9 mouse cellular contexts compared by ENCODE assay signal in genomic region chr9:21016331-21017176, GRCm38 (mm10). TPM values are rescaled to one million over a fixed set of nuclear protein-coding genes. Genes with fewer than 3 reads are reported as not detected.
DNase-seq lines count a peak whose midpoint lies in the region; ATAC-seq and TF ChIP-seq lines count a peak whose summit lies in the region.
"Had no signal": no experiment of that assay in that cellular context is flagged by ENCODE, and none has a peak within 500 bp of the region (broad histone marks: within the 10 kb centered on the region; RNA-seq: fewer than 3 reads in every experiment).

No protein-coding gene starts in this region.

- H3K9ac ChIP-seq in kidney, embryonic 14.5 days (ENCODE audit: low read depth, low read length): no peak overlapping the region; the same call in 1 of the 2 replicates
- no peak overlapping the region for H3K9ac ChIP-seq in heart, postnatal 0 days (replicated peaks; ENCODE audit: low read depth, low read length)
- H3K9ac ChIP-seq in liver, embryonic 13.5 days: peak overlapping the region; percentile 59

- no peaks in the 10 kb centered on the region for H3K9me3 ChIP-seq in kidney, embryonic 14.5 days (ENCODE audit: control insufficient read depth, low read length)
- H3K9me3 ChIP-seq in G1E (replicated peaks): no peaks in the 10 kb centered on the region
- H3K9me3 ChIP-seq in heart, postnatal 0 days (replicated peaks; ENCODE audit: control insufficient read depth, low read length): no peaks in the 10 kb centered on the region
- H3K9me3 ChIP-seq in liver, embryonic 13.5 days (replicated peaks): no peaks in the 10 kb centered on the region

- WGBS in kidney, embryonic 14.5 days: 2% methylated on average over 17 of the region's 17 CpGs
- 5% methylated on average over 17 of the region's 17 CpGs for WGBS in heart, postnatal 0 days
- 5% methylated on average over 17 of the region's 17 CpGs for whole genome bisulfite sequencing in liver, embryonic 13.5 days (ENCODE audit: insufficient replicate concordance)

- peaks cover 14% of the 10 kb centered on the region; the same call in 1 of the 2 replicates for H3K4me1 ChIP-seq in kidney, embryonic 14.5 days (ENCODE audit: control insufficient read depth, insufficient read depth, low read length)
- peaks cover 60% of the 10 kb centered on the region for H3K4me1 ChIP-seq in G1E (ENCODE audit: insufficient read depth, low read depth, low read length)
- no peaks in the 10 kb centered on the region; the same call in 1 of the 2 replicates for H3K4me1 ChIP-seq in heart, postnatal 0 days (ENCODE audit: control insufficient read depth, insufficient read depth)
- H3K4me1 ChIP-seq in liver, embryonic 13.5 days (replicated peaks): peaks cover 51% of the 10 kb centered on the region

- TF ChIP-seq EP300 in heart, postnatal 0 days (IDR thresholded peaks at IDR 0.05; ENCODE audit: low read depth): no peak

- DNase-seq in kidney, adult 11 months: no peak
- DNase-seq in G1E (ENCODE audit: low spot score): peak; percentile 6
- no peak for DNase-seq in heart, postnatal 0 days (ENCODE audit: low spot score)
- no peak for DNase-seq in liver, embryonic 13.5 days
- DNase-seq in layer of hippocampus, adult 18-20 months (ENCODE audit: low spot score in 2 of 2): no peak
- no peak for DNase-seq in frontal cortex, postnatal 14 days (ENCODE audit: low spot score in 2 of 2)
- DNase-seq in cerebellum, adult 8-10 months: no peak

- H3K4me2 ChIP-seq in kidney, embryonic 14.5 days (replicated peaks; ENCODE audit: low read depth, low read length): peak overlapping the region; percentile 69
- H3K4me2 ChIP-seq in heart, postnatal 0 days (ENCODE audit: low read depth, low read length): peak overlapping the region; percentile 58
- H3K4me2 ChIP-seq in liver, embryonic 13.5 days: peak overlapping the region; percentile 68

- ATAC-seq in kidney, embryonic 14.5 days (ENCODE audit: low FRiP score, low TSS enrichment): no peak
- no peak for ATAC-seq in G1E (ENCODE audit: extremely low read depth, insufficient number of reproducible peaks, low FRiP score, poor library complexity, severe bottlenecking)
- no peak for ATAC-seq in heart, postnatal 0 days (ENCODE audit: insufficient read depth, low read depth)
- ATAC-seq in liver, embryonic 13.5 days (ENCODE audit: low read depth): peak; percentile 19; the same call in 1 of the 2 replicates

- peak overlapping the region; percentile 42 for H3K4me3 ChIP-seq in kidney, embryonic 14.5 days (ENCODE audit: low read length)
- H3K4me3 ChIP-seq in G1E (ENCODE audit: low read depth, low read length): peak overlapping the region; percentile 74
- peak overlapping the region; percentile 43 for H3K4me3 ChIP-seq in heart, postnatal 0 days (ENCODE audit: low read depth, low read length)
- H3K4me3 ChIP-seq in liver, embryonic 13.5 days (replicated peaks): peak overlapping the region; percentile 56
- H3K4me3 ChIP-seq: myocyte had no signal

- no peak for TF ChIP-seq CTCF in G1E (IDR thresholded peaks at IDR 0.05; ENCODE audit: low read depth, low read length)
- no peak for TF ChIP-seq CTCF in heart, postnatal 0 days (IDR thresholded peaks at IDR 0.05; ENCODE audit: low read depth)

- H3K36me3 ChIP-seq in kidney, embryonic 14.5 days (ENCODE audit: control insufficient read depth, insufficient read depth, low read length): no peaks in the 10 kb centered on the region
- peaks cover 38% of the 10 kb centered on the region for H3K36me3 ChIP-seq in G1E (replicated peaks)
- H3K36me3 ChIP-seq in heart, postnatal 0 days (replicated peaks; ENCODE audit: control insufficient read depth, insufficient read depth, low read length): no peaks in the 10 kb centered on the region
- no peaks in the 10 kb centered on the region; the same call in 1 of the 2 replicates for H3K36me3 ChIP-seq in liver, embryonic 13.5 days

- no peak overlapping the region for H3K27ac ChIP-seq in kidney, embryonic 14.5 days (ENCODE audit: low read depth, low read length)
- peak overlapping the region; percentile 54; the same call in 1 of the 2 replicates for H3K27ac ChIP-seq in heart, postnatal 0 days (ENCODE audit: low read depth)
- no peak overlapping the region; the same call in 1 of the 2 replicates for H3K27ac ChIP-seq in liver, embryonic 13.5 days

- H3K27me3 ChIP-seq in kidney, embryonic 14.5 days (ENCODE audit: control insufficient read depth, insufficient read depth, low read length): peaks cover 31% of the 10 kb centered on the region
- peaks cover 7% of the 10 kb centered on the region; the same call in 1 of the 2 replicates for H3K27me3 ChIP-seq in G1E (ENCODE audit: insufficient read depth, low read length)
- H3K27me3 ChIP-seq in heart, postnatal 0 days (ENCODE audit: control insufficient read depth, insufficient read depth, low read length): peaks cover 28% of the 10 kb centered on the region
- peaks cover 49% of the 10 kb centered on the region for H3K27me3 ChIP-seq in liver, embryonic 13.5 days

RNA-seq across cellular contexts. Expression of gene Icam1, which starts 0.8 kb away (rescaled TPM):
- polyA plus RNA-seq in kidney, embryonic 14.5 days (2014; fragmentation: Nextera tagmentation; extraction: Ambion mirVana): 7.1 and 10.3 TPM in 2 replicates
- total RNA-seq in G1E (2014; fragmentation: Nextera tagmentation) (9.6 and 9.9 TPM in 2 replicates), G1E (2017) (15.7 and 17.1 TPM in 2 replicates)
- 5.0 and 5.8 TPM in 2 replicates for polyA plus RNA-seq in G1E (2012)
- 16.2 and 19.1 TPM in 2 replicates for total RNA-seq in heart, postnatal 0 days (2014; rRNA removed; ENCODE audit: low replicate concordance)
- polyA plus RNA-seq in heart, postnatal 0 days (2015; fragmentation: Nextera tagmentation; extraction: Ambion mirVana): 9.0 and 10.6 TPM in 2 replicates
- polyA plus RNA-seq in liver, embryonic 13.5 days (2015; fragmentation: Nextera tagmentation; extraction: Ambion mirVana): 9.6 and 9.7 TPM in 2 replicates
- 1 to 10 TPM; 2.0 to 2.6 TPM for total RNA-seq in layer of hippocampus, adult 18-20 months (2021)

RNA-seq across cellular contexts. Expression of gene Icam4, which starts 12.6 kb away (rescaled TPM):
- polyA plus RNA-seq in kidney, embryonic 14.5 days (2014; fragmentation: Nextera tagmentation; extraction: Ambion mirVana): 0.45 and 0.49 TPM in 2 replicates
- total RNA-seq in G1E (2014; fragmentation: Nextera tagmentation): 2.1 and 4.8 TPM in 2 replicates
- 8.2 and 10.6 TPM in 2 replicates for total RNA-seq in G1E (2017)
- polyA plus RNA-seq in G1E (2012): 8.3 and 11.2 TPM in 2 replicates
- 2.4 TPM in 1 of 2 replicates, not detected in the other for total RNA-seq in heart, postnatal 0 days (2014; rRNA removed; ENCODE audit: low replicate concordance)
- 1.3 and 1.6 TPM in 2 replicates for polyA plus RNA-seq in heart, postnatal 0 days (2015; fragmentation: Nextera tagmentation; extraction: Ambion mirVana)
- polyA plus RNA-seq in liver, embryonic 13.5 days (2015; fragmentation: Nextera tagmentation; extraction: Ambion mirVana): 244 and 254 TPM in 2 replicates
- 1 to 10 TPM in 1 of 2 experiments, under 1 TPM in 1; 0.97 to 1.2 TPM for total RNA-seq in layer of hippocampus, adult 18-20 months (2021)

RNA-seq across cellular contexts. Expression of gene Mrpl4, which starts 14.0 kb away (rescaled TPM):
- polyA plus RNA-seq in kidney, embryonic 14.5 days (2014; fragmentation: Nextera tagmentation; extraction: Ambion mirVana): 145 and 146 TPM in 2 replicates
- total RNA-seq in G1E (2014; fragmentation: Nextera tagmentation) (38.4 and 39.6 TPM in 2 replicates), G1E (2017) (39.1 and 51.5 TPM in 2 replicates)
- 92.6 and 129 TPM in 2 replicates for polyA plus RNA-seq in G1E (2012)
- total RNA-seq in heart, postnatal 0 days (2014; rRNA removed; ENCODE audit: low replicate concordance): 239 and 285 TPM in 2 replicates
- polyA plus RNA-seq in heart, postnatal 0 days (2015; fragmentation: Nextera tagmentation; extraction: Ambion mirVana): 193 and 195 TPM in 2 replicates
- 81.2 and 84.0 TPM in 2 replicates for polyA plus RNA-seq in liver, embryonic 13.5 days (2015; fragmentation: Nextera tagmentation; extraction: Ambion mirVana)
- total RNA-seq in layer of hippocampus, adult 18-20 months (2021): 10 to 100 TPM; 61.0 to 61.9 TPM

RNA-seq across cellular contexts. Expression of gene Icam5, which starts 15.3 kb away (rescaled TPM):
- polyA plus RNA-seq in kidney, embryonic 14.5 days (2014; fragmentation: Nextera tagmentation; extraction: Ambion mirVana): 0.20 TPM in 1 of 2 replicates, not detected in the other
- total RNA-seq in G1E (2014; fragmentation: Nextera tagmentation): not detected in 2 replicates
- 0.33 and 0.99 TPM in 2 replicates for total RNA-seq in G1E (2017)
- 0.30 and 0.38 TPM in 2 replicates for polyA plus RNA-seq in G1E (2012)
- not detected in 2 replicates for total RNA-seq in heart, postnatal 0 days (2014; rRNA removed; ENCODE audit: low replicate concordance)
- polyA plus RNA-seq in heart, postnatal 0 days (2015; fragmentation: Nextera tagmentation; extraction: Ambion mirVana): 0.04 TPM in 1 of 2 replicates, not detected in the other
- 0.21 and 0.29 TPM in 2 replicates for polyA plus RNA-seq in liver, embryonic 13.5 days (2015; fragmentation: Nextera tagmentation; extraction: Ambion mirVana)
- total RNA-seq in layer of hippocampus, adult 18-20 months (2021): 100 to 1,000 TPM; 379 to 387 TPM

RNA-seq across cellular contexts. Expression of gene S1pr2, which starts 40.0 kb away (rescaled TPM):
- 26.7 and 36.1 TPM in 2 replicates for polyA plus RNA-seq in kidney, embryonic 14.5 days (2014; fragmentation: Nextera tagmentation; extraction: Ambion mirVana)
- total RNA-seq in G1E (2014; fragmentation: Nextera tagmentation): 1.8 and 8.4 TPM in 2 replicates
- 2.1 and 2.8 TPM in 2 replicates for total RNA-seq in G1E (2017)
- 1.6 TPM in 2 replicates for polyA plus RNA-seq in G1E (2012)
- total RNA-seq in heart, postnatal 0 days (2014; rRNA removed; ENCODE audit: low replicate concordance): 6.9 and 7.4 TPM in 2 replicates
- polyA plus RNA-seq in heart, postnatal 0 days (2015; fragmentation: Nextera tagmentation; extraction: Ambion mirVana): 8.5 and 8.6 TPM in 2 replicates
- polyA plus RNA-seq in liver, embryonic 13.5 days (2015; fragmentation: Nextera tagmentation; extraction: Ambion mirVana): 4.7 and 4.8 TPM in 2 replicates
- total RNA-seq in layer of hippocampus, adult 18-20 months (2021): 1 to 10 TPM; 1.6 to 2.1 TPM

Comparison
In these comparisons a context has a peak if more than half of its experiments do, and no peak if none do; other contexts are left out.
1. RNA of gene Icam4, which starts 12.6 kb away (polyA plus RNA-seq): 244 to 254 TPM in liver, embryonic 13.5 days; 8.3 to 11.2 TPM in G1E, 1.3 to 1.6 TPM in heart, postnatal 0 days and 0.45 to 0.49 TPM in kidney, embryonic 14.5 days; every median in the first group is over 10 times any median in the second.
2. Peak in every context shown above with its lines, with median percentiles within 50 percentile points of each other: H3K4me2 ChIP-seq and H3K4me3 ChIP-seq.